Mouse (Mus musculus) cortical plate, adult 2 months (tissue): Measurements from ENCODE around the gene C130074G19Rik.

Experiments
- CTCF ChIP-seq: fragments of 200-500 bp; IDR thresholded peaks from 2 replicates; pipeline ENCODE4 v1.5.1; 2011; ENCODE audit warnings: mild to moderate bottlenecking, control low read depth, low read length; ENCODE audit not compliant: insufficient read depth; ENCODE audit errors: extremely low read depth
- POLR2A ChIP-seq: fragments of 200-500 bp; IDR thresholded peaks from 2 replicates; pipeline ENCODE4 v1.6.1; 2011; ENCODE audit warnings: mild to moderate bottlenecking, low read length, control low read depth; ENCODE audit not compliant: insufficient read depth; ENCODE audit errors: extremely low read depth

GRCm38 (mm10) chr1:184867640-184868120 lies 15.3 kb downstream of the C130074G19Rik start:
- TF ChIP-seq CTCF (no peak), POLR2A (no peak)
